Mouse (Mus musculus) CD8-positive naive resting alpha-beta T cell, adult 2 months (primary cell): ENCODE results near the gene Ttyh1.
"Not testable (repeated sequence)": the region's sequence is repeated elsewhere in the genome, so short reads cannot be mapped to it uniquely, and the experiment has no call there.

Source experiments
- DNase-seq, 2 experiments: peaks; one replicate each; pipeline ENCODE4 v3.0.0; 2022; ENCODE audit warnings: low read depth in 2 of 2, low spot score in 2 of 2

The Ttyh1 gene

GRCm38 (mm10) chr7:4141648-4142325 lies 22.6 kb downstream of the Ttyh1 start:
- DNase-seq: no peak

- DNase-seq: no peak
Measured at GRCm38 (mm10) chr7:4142796-4143445, 23.7 kb downstream of the Ttyh1 start.

GRCm38 (mm10) chr7:4143506-4143905 lies 24.3 kb downstream of the Ttyh1 start:
- no peak for DNase-seq

GRCm38 (mm10) chr7:4144046-4144445 lies 24.8 kb downstream of the Ttyh1 start:
- no peak for DNase-seq

- no peak for DNase-seq
Measured at GRCm38 (mm10) chr7:4144766-4145551, 25.8 kb downstream of the Ttyh1 start.

- peak in 1 of 2 experiments; percentile 54 for DNase-seq
Measured at GRCm38 (mm10) chr7:4145552-4146190, 26.5 kb downstream of the Ttyh1 start.

- DNase-seq: no peak
Measured at GRCm38 (mm10) chr7:4146241-4147180, 27.3 kb downstream of the Ttyh1 start.

- DNase-seq: no peak
Measured at GRCm38 (mm10) chr7:4147371-4147770, 28.2 kb downstream of the Ttyh1 start.

GRCm38 (mm10) chr7:4147836-4148235 lies 28.6 kb downstream of the Ttyh1 start:
- DNase-seq: no peak

- DNase-seq: no peak
Measured at GRCm38 (mm10) chr7:4148341-4149208, 29.4 kb downstream of the Ttyh1 start.

GRCm38 (mm10) chr7:4149209-4150054 lies 30.2 kb downstream of the Ttyh1 start:
- DNase-seq: peak; percentile 56 to 58

- DNase-seq: no peak
Measured at GRCm38 (mm10) chr7:4150059-4150541, 30.9 kb downstream of the Ttyh1 start, which contains the start of gene Leng9. TSS of gene Leng9 (minus strand) at chr7:4150374.

- DNase-seq: no peak
Measured at GRCm38 (mm10) chr7:4150811-4151221, 31.6 kb downstream of the Ttyh1 start.

GRCm38 (mm10) chr7:4151241-4151640 lies 32.0 kb downstream of the Ttyh1 start:
- DNase-seq: no peak

- no peak for DNase-seq
Measured at GRCm38 (mm10) chr7:4154356-4154755, 35.1 kb downstream of the Ttyh1 start.

GRCm38 (mm10) chr7:4154976-4155375 lies 35.8 kb downstream of the Ttyh1 start:
- DNase-seq: no peak

GRCm38 (mm10) chr7:4161596-4161995 lies 42.4 kb downstream of the Ttyh1 start:
- not testable (repeated sequence) for DNase-seq

- DNase-seq: no peak
Measured at GRCm38 (mm10) chr7:4163571-4164072, 44.4 kb downstream of the Ttyh1 start.
